Mouse (Mus musculus): ENCODE results near the gene Pik3cg. TPM values are rescaled to one million over a fixed set of nuclear protein-coding genes. Genes with fewer than 3 reads are reported as not detected.

The Pik3cg gene
- total RNA-seq, 1 experiment from 2014 or later, result 2.4 TPM

GRCm38 (mm10) chr12:32201070-32201585 lies 7.3 kb downstream of the Pik3cg start:
- DNase-seq, result no peak

GRCm38 (mm10) chr12:32200387-32201069 lies 7.9 kb downstream of the Pik3cg start:
- DNase-seq, result no peak

DNA sequence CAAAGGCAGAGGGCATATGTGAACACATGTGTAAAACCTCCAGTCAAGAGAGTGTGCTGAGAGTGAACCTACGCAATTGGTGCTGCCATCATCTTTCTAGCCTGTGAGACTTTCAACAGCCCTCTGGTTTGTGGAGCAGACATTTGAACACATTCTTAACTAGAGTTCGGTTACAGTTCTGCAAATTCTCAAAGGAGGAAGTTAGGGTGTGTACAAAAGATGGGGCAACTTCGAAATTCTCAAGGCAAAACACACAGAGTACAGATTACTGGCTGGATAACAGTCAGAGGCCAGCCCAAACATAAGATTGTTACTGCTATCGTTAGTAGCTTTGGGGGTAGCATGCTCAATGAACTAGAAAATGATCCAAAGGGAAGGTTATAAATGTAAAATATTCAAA lies 9.0 kb downstream of the Pik3cg start:
- DNase-seq, result no peak

DNA sequence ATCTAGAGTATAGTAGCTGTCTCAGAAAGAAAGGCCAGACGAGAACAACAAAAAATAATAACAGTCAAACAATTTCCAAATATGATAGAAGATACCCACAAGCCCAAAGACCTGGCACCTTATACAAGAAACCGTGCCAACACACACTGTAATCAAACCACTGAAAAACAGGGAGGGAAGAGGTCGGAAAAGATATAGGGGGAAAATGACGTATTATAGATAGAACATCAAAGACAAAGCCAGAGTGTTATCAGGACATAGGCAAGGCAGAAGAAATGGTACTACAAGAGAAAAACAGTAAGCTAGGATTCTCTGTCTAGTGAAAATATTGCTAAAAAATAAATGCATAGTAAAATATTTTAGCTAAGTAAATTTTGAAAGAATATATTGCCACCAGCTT lies 10.4 kb downstream of the Pik3cg start:
- DNase-seq, result no peak

GRCm38 (mm10) chr12:32195000-32195399 lies 13.5 kb downstream of the Pik3cg start:
- DNase-seq, result no peak

- no peak for DNase-seq
These were observed 14.1 kb downstream of the Pik3cg start for GRCm38 (mm10) chr12:32194358-32194757.

DNA sequence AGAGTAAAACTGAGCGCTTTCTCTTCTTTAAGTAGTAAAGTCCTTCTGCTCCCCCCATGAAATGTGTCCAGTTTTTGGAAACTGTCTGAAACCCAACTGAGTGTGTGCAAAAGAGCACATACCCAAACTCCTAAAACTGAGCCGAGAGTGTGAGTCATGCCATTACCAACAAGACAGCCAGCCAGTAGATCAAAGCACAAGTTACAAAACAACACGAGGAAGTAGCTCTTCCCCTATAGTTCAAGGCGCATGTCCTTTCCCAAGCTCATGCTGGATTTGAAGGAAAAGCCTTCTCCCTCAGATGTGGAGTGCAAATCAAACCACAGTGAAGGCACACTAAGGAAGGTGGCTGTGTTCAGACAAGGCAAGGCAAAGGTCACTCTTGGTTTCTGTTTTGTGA lies 17.5 kb downstream of the Pik3cg start:
- DNase-seq, result no peak

GRCm38 (mm10) chr12:32187668-32188236 lies 20.7 kb downstream of the Pik3cg start:
- no peak for DNase-seq

- DNase-seq, result no peak
These were observed 21.7 kb downstream of the Pik3cg start for GRCm38 (mm10) chr12:32186627-32187255.

DNA sequence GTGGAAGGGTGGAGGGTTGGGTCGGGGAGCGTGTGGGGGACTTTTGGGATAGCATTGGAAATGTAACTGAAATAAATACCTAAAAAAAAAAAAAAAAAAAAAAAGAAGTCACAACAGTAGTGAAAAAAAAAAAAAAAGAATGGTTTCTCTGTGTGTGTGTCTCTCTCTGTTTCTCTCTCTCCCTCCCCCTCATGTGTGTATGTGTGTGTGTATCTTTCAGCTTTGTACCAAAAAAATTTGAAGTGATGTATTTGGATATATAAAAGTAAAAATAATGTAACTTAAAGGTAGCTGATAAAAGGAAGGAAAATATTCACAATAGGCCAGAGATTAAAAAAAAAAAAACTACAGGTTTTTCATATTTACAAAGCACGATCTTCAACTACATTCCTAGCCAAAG lies 23.6 kb downstream of the Pik3cg start:
- DNase-seq, result no peak

- DNase-seq, result no peak
These were observed 24.9 kb downstream of the Pik3cg start for GRCm38 (mm10) chr12:32183584-32183983.

GRCm38 (mm10) chr12:32182632-32183419 lies 25.6 kb downstream of the Pik3cg start:
- DNase-seq, result no peak

DNA sequence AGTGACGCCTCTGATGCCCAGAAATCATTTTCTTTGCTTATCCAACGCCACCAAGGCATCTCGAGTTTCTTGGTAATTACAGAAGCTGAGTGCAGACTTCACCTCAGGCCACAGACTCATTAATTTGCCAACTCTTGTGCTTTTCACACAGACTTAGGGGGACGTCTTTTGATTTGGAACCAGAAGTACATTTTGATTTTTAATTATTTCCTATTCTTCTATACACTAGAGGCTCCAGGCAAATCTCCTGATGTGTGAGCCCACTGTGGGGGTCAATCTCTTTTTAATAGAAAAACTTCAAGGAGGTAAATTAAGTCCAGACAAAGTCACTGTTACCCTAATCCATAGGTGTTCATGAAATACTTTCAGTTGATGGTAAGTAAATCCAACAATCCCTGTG lies 26.6 kb downstream of the Pik3cg start:
- DNase-seq, result no peak

DNA sequence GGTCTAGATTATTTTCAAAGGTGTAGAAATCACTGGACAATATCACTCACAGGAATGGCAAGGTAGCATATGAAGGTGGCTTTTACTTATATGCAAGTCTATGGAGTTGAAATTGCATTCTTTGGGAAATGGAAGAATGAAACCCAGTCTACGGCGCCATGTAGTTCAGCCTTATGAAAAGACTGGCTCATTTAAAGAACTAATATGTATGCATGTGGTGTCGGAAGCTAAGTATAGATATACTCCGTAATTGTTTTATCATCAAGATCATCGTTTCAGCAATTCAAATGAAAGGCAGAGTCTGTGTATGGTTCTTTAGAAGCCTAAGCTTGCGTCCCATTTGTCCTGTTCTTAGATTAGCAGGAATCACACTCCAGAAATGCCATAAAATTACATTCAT lies 34.0 kb downstream of the Pik3cg start:
- no peak for DNase-seq

- DNase-seq, result no peak
These were observed 35.6 kb downstream of the Pik3cg start for GRCm38 (mm10) chr12:32172826-32173225.

- DNase-seq, result no peak
These were observed 39.3 kb downstream of the Pik3cg start for GRCm38 (mm10) chr12:32169164-32169563.

DNA sequence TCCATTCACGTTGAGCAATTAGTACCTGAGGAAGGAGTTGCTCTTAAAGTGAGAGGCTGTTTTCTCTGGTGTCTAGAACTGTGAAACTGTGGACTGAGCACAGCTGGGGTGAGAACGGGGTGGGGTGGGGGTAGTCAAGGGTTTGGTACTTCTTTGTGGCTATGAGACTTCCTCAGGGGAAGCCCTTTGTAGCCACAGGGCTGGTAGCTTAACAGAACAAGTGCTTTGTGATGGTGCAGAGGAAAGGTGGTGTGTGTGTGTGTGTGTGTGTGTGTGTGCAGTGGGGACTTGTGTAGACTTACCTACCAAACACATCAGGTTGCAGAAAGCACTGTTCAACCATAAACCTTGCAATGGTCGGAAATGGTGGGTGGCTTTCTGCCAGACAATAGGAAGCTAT lies 39.7 kb downstream of the Pik3cg start:
- DNase-seq, result no peak

DNA sequence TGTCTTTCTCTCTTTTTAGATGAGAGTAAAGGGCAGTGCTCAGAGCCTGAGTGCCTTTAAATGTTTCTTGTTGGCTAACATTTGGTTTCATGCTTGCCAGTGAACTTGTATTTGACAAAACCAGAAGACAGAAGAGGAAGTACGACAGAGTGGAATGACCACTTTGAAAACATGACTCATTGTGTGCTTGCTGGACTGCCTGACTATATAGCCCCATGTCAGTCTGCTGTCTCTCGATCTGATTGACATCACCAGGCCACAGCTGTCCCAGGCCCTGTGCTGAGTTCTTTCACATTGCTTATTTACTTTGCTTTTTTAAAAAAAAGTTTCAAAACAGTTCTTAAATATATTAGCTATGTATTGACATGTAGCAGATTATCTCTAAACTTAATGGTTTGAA lies 44.8 kb downstream of the Pik3cg start:
- no peak for DNase-seq

DNA sequence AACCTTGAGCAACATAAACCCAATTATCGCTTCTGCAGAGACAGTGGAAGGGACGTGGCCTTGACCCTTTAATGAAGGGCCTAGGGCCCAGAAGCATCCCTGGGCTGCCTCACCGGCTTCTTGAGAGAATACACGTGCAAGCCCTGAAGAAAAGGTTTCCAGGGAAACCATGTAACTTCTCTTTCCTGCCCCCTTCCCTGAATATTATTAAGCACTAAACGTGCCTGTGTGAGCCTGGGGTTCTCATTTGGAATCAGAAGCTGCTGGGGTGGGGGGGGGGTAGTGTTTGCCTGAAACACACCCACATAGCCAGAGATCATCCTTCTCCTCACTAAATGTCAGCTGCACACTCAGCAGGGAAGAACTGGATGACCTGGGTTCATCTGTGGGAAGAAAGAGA lies 49.7 kb downstream of the Pik3cg start:
- DNase-seq, result no peak

- no peak for DNase-seq
These were observed 61.9 kb downstream of the Pik3cg start for GRCm38 (mm10) chr12:32146606-32147005.

GRCm38 (mm10) chr12:32145651-32146050 lies 62.8 kb downstream of the Pik3cg start:
- DNase-seq, result no peak

DNA sequence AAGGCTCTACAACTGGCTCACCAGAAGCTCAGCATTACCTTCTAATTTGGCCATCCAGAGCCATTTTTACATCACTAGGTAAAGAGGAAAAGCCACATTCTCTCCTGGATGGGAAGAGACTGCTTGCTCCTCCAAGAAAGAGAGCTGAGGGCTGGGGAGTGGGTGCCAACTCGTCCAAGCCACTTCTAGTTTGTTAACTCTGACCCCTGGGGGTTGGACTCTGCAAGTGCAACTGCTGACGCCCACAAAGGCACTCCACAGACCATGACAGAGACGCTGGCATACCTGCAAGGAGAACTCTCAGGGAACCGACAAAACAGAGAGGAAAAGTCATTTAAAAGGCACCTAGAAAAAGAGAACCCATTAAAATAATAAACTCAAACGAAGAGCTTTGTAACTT lies 63.9 kb downstream of the Pik3cg start:
- peak; percentile 78 for DNase-seq

DNA sequence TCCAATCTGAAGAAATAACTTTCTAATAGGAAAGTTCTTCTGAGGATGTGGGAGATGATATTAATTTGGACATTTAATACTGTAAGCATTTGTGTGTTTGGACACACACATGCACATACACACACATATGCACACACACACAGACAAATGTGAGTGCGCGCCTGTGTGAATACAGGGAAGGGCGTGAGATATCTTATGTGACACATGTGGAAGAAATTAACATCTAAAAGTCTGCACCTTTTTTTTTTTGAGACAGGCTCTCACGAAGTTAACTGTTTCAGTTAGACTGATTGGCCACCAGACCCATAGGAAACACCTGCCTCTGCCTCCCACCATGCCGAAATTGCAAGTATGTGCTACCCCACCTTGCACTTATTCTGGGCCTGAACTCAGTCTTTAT lies 64.7 kb downstream of the Pik3cg start:
- DNase-seq, result no peak
